Mouse (Mus musculus) spleen, adult 2 months (tissue): ENCODE measurements around the gene Lbhd1.

Source experiments
- CTCF ChIP-seq: fragments of 200-500 bp; IDR thresholded peaks from 2 replicates; pipeline ENCODE4 v1.5.1; 2011; ENCODE audit warnings: mild to moderate bottlenecking, inconsistent platforms; ENCODE audit not compliant: insufficient read depth, insufficient read length, insufficient replicate concordance; ENCODE audit errors: extremely low read depth
- POLR2A ChIP-seq: fragments of 200-500 bp; IDR thresholded peaks from 2 replicates; pipeline ENCODE4 v1.6.1; 2011; ENCODE audit warnings: low read depth, low read length, inconsistent platforms

DNA sequence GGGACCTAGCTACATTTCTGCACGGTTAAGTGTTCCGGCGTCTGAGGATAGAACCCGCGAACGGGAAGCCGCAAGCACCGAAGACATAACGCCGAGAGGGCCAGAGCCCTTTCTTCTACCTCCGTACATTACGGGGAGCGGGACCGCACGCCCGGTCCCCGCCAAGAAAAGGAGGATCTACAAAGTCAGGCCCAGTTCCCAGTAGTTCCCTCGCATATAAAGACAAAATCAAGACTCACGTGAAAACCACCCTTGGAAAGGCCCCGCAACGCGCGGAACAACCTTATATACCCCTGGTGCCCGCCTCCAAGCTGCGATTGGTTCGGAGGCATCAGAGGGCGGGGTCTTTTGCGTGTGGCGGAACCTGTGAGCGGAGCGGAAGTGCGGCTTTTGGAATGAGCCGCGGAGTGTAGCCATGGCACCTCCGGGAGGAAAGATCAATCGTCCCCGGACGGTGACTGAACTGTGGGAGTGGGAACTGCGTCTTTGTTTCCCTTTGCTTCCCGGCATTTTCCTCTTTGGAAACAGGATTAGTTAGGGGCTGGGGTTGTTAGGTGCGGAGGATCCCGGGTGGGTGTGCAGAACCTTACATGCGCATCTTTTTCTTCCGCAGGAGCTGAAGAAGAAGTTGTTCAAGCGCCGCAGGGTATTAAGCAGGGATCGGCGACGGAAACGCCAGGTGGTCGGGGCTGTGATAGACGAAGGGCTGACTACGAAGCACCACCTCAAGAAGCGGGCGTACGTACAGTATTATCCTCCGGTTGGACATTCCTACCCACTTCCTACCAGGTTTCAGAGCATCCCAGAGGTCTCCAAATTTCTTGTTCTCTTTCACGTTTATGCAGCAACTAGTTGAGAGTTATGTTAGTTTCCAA is 5.2 kb downstream of the Lbhd1 start, which contains the start of the genes 1810009A15Rik and Gm49416:
- TF ChIP-seq CTCF (no peak), POLR2A (peak; percentile 72)
